Mouse (Mus musculus) B cell, adult (primary cell): Measurements from ENCODE around the gene Hist2h2be. TPM values are rescaled to one million over a fixed set of nuclear protein-coding genes. Genes with fewer than 3 reads are reported as not detected.

Source experiments
- total RNA-seq: library from RNA; stranded (reverse); gene quantifications from 4 replicates; pipeline ENCODE4 v1.2.4, GENCODE M21; 2023; ENCODE audit not compliant: inconsistent age

The Hist2h2be gene
- total RNA-seq, 1 experiment from 2014 or later: 4.9 TPM

Other genes with a start within 250 kb of the Hist2h2be start
- 203 to 253 TPM (median 234 TPM) in 4 replicates for gene Plekho1, start 225.1 kb upstream of the Hist2h2be start, total RNA-seq
- gene Vps45, start 162.7 kb upstream of the Hist2h2be start, total RNA-seq: 16.8 to 29.1 TPM (median 20.3 TPM) in 4 replicates
- gene Otud7b, start 116.6 kb upstream of the Hist2h2be start, total RNA-seq: 53.7 to 61.3 TPM (median 54.9 TPM) in 4 replicates
- gene Mtmr11, start 59.1 kb upstream of the Hist2h2be start, total RNA-seq: 1.9 to 3.4 TPM (median 2.4 TPM) in 4 replicates
- 86.6 to 96.9 TPM (median 89.8 TPM) in 4 replicates for gene Sf3b4, start 48.8 kb upstream of the Hist2h2be start, total RNA-seq
- gene Sv2a, start 40.0 kb upstream of the Hist2h2be start, total RNA-seq: 2.2 to 4.4 TPM (median 2.7 TPM) in 4 replicates
- 8.4 to 10.2 TPM (median 9.0 TPM) in 4 replicates for gene Bola1, start 1.4 kb upstream of the Hist2h2be start, total RNA-seq
- gene Hist2h2ab, start 1.3 kb upstream of the Hist2h2be start, total RNA-seq: 5.1 to 10.3 TPM (median 7.2 TPM) in 4 replicates
- gene Hist2h2ac, start 239 bp upstream of the Hist2h2be start, total RNA-seq: 110 to 130 TPM (median 113 TPM) in 4 replicates
- gene Hist2h3c2, start 18.0 kb downstream of the Hist2h2be start, total RNA-seq: 1.6 to 5.2 TPM (median 3.2 TPM) in 4 replicates
- gene Hist2h2aa2, start 19.2 kb downstream of the Hist2h2be start, total RNA-seq: 684 to 746 TPM (median 716 TPM) in 4 replicates
- 4.9 to 9.3 TPM (median 6.8 TPM) in 3 of 4 replicates, not detected in the other for gene Hist2h2aa1, start 24.4 kb downstream of the Hist2h2be start, total RNA-seq
- gene Hist2h3c1, start 25.6 kb downstream of the Hist2h2be start, total RNA-seq: not detected in 4 replicates
- gene Hist2h4, start 42.2 kb downstream of the Hist2h2be start, total RNA-seq: 52.3 to 62.2 TPM (median 53.7 TPM) in 4 replicates
- gene Hist2h3b, start 47.5 kb downstream of the Hist2h2be start, total RNA-seq: 151 to 194 TPM (median 183 TPM) in 4 replicates
- gene Hist2h2bb, start 48.6 kb downstream of the Hist2h2be start, total RNA-seq: 179 to 204 TPM (median 198 TPM) in 4 replicates
- gene Fcgr1, start 72.8 kb downstream of the Hist2h2be start, total RNA-seq: 0.19 to 0.60 TPM (median 0.52 TPM) in 4 replicates
- gene BC107364, start 231.2 kb downstream of the Hist2h2be start, total RNA-seq: not detected in 4 replicates